Mouse (Mus musculus): ENCODE results near the gene Car1.
"Not testable (repeated sequence)": the region's sequence is repeated elsewhere in the genome, so short reads cannot be mapped to it uniquely, and the experiment has no call there.

Car1 gene

GRCm38 (mm10) chr3:14783198-14783597 lies 25.0 kb downstream of the Car1 start:
- DNase-seq (ENCODE audit: low spot score) = not testable (repeated sequence)

GRCm38 (mm10) chr3:14782365-14782764 lies 25.8 kb downstream of the Car1 start:
- DNase-seq (ENCODE audit: low spot score) = not testable (repeated sequence)

GRCm38 (mm10) chr3:14780212-14780611 lies 28.0 kb downstream of the Car1 start:
- DNase-seq (ENCODE audit: low spot score) = no peak

GRCm38 (mm10) chr3:14776497-14777162 lies 31.5 kb downstream of the Car1 start:
- DNase-seq (ENCODE audit: low spot score) = not testable (repeated sequence)

GRCm38 (mm10) chr3:14774539-14774938 lies 33.6 kb downstream of the Car1 start:
- not testable (repeated sequence) for DNase-seq (ENCODE audit: low spot score)

GRCm38 (mm10) chr3:14772473-14772872 lies 35.7 kb downstream of the Car1 start:
- not testable (repeated sequence) for DNase-seq (ENCODE audit: low spot score)

GRCm38 (mm10) chr3:14764755-14765566 lies 43.2 kb downstream of the Car1 start:
- DNase-seq (ENCODE audit: low spot score) = no peak

GRCm38 (mm10) chr3:14755716-14756115 lies 52.5 kb downstream of the Car1 start:
- no peak for DNase-seq (ENCODE audit: low spot score)

- no peak for DNase-seq (ENCODE audit: low spot score)
Measured at GRCm38 (mm10) chr3:14746041-14746440, 62.1 kb downstream of the Car1 start.

- DNase-seq (ENCODE audit: low spot score) = no peak
Measured at GRCm38 (mm10) chr3:14738261-14738660, 69.9 kb downstream of the Car1 start.

GRCm38 (mm10) chr3:14727496-14727895 lies 80.7 kb downstream of the Car1 start:
- not testable (repeated sequence) for DNase-seq (ENCODE audit: low spot score)

GRCm38 (mm10) chr3:14725462-14725861 lies 82.7 kb downstream of the Car1 start:
- not testable (repeated sequence) for DNase-seq (ENCODE audit: low spot score)
